15 mouse cellular contexts compared by ENCODE assay signal in genomic region chr11:62035220-62035619, GRCm38 (mm10).
"Had no signal": no experiment of that assay in that cellular context is flagged by ENCODE, and none has a peak within 500 bp of the region (broad histone marks: within the 10 kb centered on the region; RNA-seq: fewer than 3 reads in every experiment).

No protein-coding gene starts in this region.

- H3K4me2 ChIP-seq: neural tube, embryonic 13.5 days; neural tube, embryonic 15.5 days; stomach, embryonic 15.5 days had no signal

- DNase-seq: retina, postnatal 1 day; right cerebral cortex, adult 18-20 months; right cerebral cortex, postnatal 14 days; right cerebral cortex, postnatal 25 days; right cerebral cortex, postnatal 4 days; spleen, adult 18-20 months; thymus, adult 18-20 months; thymus, adult 2 months; thymus, postnatal 14 days; thymus, postnatal 25 days; thymus, postnatal 36 days; thymus, postnatal 4 days had no signal

- H3K27me3 ChIP-seq: neural tube, embryonic 13.5 days; neural tube, embryonic 15.5 days; stomach, embryonic 15.5 days had no signal

- H3K36me3 ChIP-seq: neural tube, embryonic 13.5 days; neural tube, embryonic 15.5 days; stomach, embryonic 15.5 days had no signal

- H3K4me3 ChIP-seq: neural tube, embryonic 13.5 days; neural tube, embryonic 15.5 days; stomach, embryonic 15.5 days had no signal
